Mouse (Mus musculus) left cerebral cortex, adult 18-20 months (tissue): ENCODE results near the gene Kazn. TPM values are rescaled to one million over a fixed set of nuclear protein-coding genes. Genes with fewer than 3 reads are reported as not detected.

Source experiments
- DNase-seq, 2 experiments: peaks; one replicate each; pipeline ENCODE4 v3.0.0; 2021 to 2022; ENCODE audit warnings: low spot score in 2 of 2, mixed read lengths in 1 of 2
- total RNA-seq, 2 experiments: library from RNA; stranded (reverse); gene quantifications; 2 replicates each; pipeline ENCODE4 v1.2.3; 2021

Kazn gene
- total RNA-seq, 2 experiments from 2014 or later, result 76.8 to 79.4 TPM

- DNase-seq, result no peak
Measured at GRCm38 (mm10) chr4:142059113-142059840, 179.9 kb downstream of the Kazn start.

- DNase-seq, result peak in 1 of 2 experiments; percentile 24
Measured at GRCm38 (mm10) chr4:142057529-142058216, 181.5 kb downstream of the Kazn start.

- DNase-seq, result no peak
Measured at GRCm38 (mm10) chr4:142055600-142055999, 183.6 kb downstream of the Kazn start.

GRCm38 (mm10) chr4:142054580-142054979, 184.6 kb downstream of the Kazn start:
- DNase-seq, result no peak

- DNase-seq, result no peak
Measured at GRCm38 (mm10) chr4:142053661-142054448, 185.3 kb downstream of the Kazn start.

GRCm38 (mm10) chr4:142053261-142053660, 185.9 kb downstream of the Kazn start:
- DNase-seq, result no peak

GRCm38 (mm10) chr4:142052391-142053132, 186.6 kb downstream of the Kazn start:
- no peak for DNase-seq

Other genes starting within 250 kb of the Kazn start
- gene Fhad1, start 224.3 kb downstream of the Kazn start, total RNA-seq, result 1 to 10 TPM; 7.4 to 9.1 TPM
- gene Tmem51, start 155.1 kb downstream of the Kazn start, total RNA-seq, result 1 to 10 TPM; 5.3 to 5.7 TPM